Mouse (Mus musculus) erythroid progenitor cell, adult 5-6 weeks (primary cell): ENCODE results near the gene Sbno1. TPM values are rescaled to one million over a fixed set of nuclear protein-coding genes. Genes with fewer than 3 reads are reported as not detected.
A peak's percentile ranks its signal among the peaks of the same experiment; 100 is the strongest.
"Not testable (repeated sequence)": the region's sequence is repeated elsewhere in the genome, so short reads cannot be mapped to it uniquely, and the experiment has no call there.

Source experiments
- ATAC-seq: replicated peaks from 2 replicates; pipeline ENCODE4 v1.8.0; 2016; ENCODE audit warnings: moderate number of reproducible peaks, mild to moderate bottlenecking, moderate TSS enrichment, inconsistent platforms; ENCODE audit not compliant: poor library complexity, low FRiP score, severe bottlenecking
- total RNA-seq, 2 experiments: library from RNA; stranded (forward) in 1 of 2; stranded (reverse) in 1 of 2; fragments of 150-400 nt in 1 of 2; fragments of 186-747, 209-891 nt in 1 of 2; gene quantifications; 2 replicates each; pipeline versions ENCODE4 v1.2.3 to v1.2.4; 2015 to 2017; ENCODE audit warnings: low replicate concordance in 2 of 2

Gene Sbno1
- 43.6 and 59.9 TPM in 2 replicates for total RNA-seq (2015; ENCODE audit: low replicate concordance)
- total RNA-seq (2017; ENCODE audit: low replicate concordance) = 84.5 and 106 TPM in 2 replicates

- ATAC-seq = peak; percentile 91
Observed at GRCm38 (mm10) chr5:124425412-124426259, at the start of gene Sbno1. TSS of gene Sbno1 (minus strand) at chr5:124426001.

DNA sequence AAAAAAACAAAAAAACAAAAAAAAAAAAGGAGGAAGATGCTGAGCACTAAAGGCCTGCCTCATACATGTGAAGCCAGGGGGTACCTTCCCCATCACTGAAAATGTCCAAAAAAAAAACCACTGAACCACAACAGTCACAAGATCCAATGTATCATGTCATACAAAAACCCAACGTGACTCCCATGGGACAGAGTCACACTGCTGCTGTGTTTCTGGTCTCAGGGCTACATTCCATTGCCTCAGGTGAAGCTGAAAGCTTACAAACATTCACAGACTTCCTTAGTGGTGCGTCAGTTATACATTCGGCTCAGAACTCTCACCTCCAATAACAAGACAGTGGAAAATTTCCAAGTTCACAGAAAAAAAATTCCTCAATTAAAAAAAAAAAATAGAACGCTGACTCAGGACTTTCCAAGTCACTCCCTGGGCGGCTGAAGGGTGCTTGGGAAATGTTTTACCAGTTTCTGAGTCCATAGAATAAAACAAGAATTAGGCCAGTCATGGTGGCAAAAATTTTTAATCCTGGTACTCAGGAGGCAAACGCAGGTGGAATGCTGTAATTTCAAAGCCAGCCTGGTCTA, 44.9 kb upstream of the Sbno1 start:
- ATAC-seq = no peak

DNA sequence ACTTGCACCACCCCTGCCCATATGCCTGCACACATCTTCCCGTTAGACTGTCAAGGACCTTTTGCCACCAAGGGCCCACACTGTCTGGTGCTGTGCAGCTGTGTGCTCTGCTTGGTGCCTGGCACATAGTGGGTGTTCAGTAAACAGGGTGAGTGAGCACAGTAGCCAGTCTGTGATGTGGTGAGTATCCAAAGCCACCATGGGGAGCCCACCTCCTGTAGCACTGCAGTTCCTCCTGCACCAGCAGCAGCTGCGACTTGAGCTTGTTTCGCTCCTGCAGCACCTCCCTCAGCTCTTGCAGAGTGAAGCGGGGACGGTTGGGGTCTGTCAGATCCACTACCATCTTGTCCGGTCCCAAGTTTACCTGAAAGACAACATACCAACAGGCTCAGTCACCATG, 43.7 kb upstream of the Sbno1 start:
- no peak for ATAC-seq

- ATAC-seq = no peak
Observed at GRCm38 (mm10) chr5:124468365-124468764, 42.6 kb upstream of the Sbno1 start.

- ATAC-seq = no peak
Observed at GRCm38 (mm10) chr5:124467766-124468165, 42.0 kb upstream of the Sbno1 start.

- no peak for ATAC-seq
Observed at GRCm38 (mm10) chr5:124464905-124465304, 39.1 kb upstream of the Sbno1 start.

- ATAC-seq = no peak
Observed at GRCm38 (mm10) chr5:124463462-124463861, 37.7 kb upstream of the Sbno1 start.

- ATAC-seq = no peak
Observed at GRCm38 (mm10) chr5:124462297-124463025, 36.7 kb upstream of the Sbno1 start.

DNA sequence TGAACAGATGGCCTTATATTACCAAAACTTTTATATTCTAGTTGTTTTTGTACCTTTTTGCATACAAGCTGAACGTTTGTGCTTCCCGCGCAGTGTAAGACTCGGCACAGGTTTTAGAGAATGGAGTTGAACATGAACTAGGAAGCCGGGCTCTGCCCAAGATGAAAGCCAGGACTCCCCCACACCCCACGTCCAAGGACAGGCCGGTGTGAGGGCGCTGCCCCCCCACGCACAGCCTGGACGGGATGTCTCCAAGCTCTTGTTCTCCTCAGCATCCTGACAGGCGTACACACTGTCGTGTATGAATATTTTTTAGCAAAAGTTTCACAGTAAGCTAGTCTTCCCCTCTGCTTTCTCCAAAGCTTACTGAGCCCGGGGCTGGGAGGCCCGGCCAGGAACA, 35.1 kb upstream of the Sbno1 start:
- ATAC-seq = not testable (repeated sequence)

DNA sequence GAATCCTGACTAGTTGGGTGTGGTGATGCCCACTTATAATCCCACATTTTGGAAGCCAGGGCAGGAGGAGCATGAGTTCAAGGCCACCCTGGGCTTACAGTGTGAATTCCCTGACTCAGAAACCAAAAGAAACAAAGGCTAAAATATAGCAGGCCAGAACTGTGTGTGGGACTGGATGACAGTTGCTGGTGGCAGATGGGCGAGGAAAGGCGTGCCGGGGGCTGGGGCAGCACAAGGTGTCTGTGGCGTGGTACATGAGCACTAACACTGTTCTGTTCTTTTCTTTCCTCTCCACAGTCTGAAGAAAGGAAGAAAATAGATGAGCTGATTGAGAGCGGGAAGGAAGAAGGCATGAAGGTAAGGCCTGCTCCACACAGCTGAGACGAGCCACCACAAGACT, 31.0 kb upstream of the Sbno1 start:
- no peak for ATAC-seq

DNA sequence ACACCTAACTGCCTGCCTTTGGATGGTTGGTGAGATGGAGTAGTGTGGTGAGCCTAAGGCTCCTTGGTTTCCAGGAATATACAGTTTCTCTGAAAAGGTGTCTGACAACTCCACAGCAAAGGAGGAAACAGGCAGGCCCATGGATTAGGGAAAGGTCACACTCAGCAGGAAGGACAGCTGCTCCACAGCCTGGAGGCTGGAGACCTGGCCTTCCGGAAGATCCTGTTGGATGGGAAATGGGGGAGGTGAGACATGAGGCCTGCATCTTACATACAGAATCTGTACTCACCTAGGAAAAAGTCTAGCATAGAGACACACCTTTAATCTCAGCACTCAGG, 28.2 kb upstream of the Sbno1 start:
- no peak for ATAC-seq

- ATAC-seq = no peak
Observed at GRCm38 (mm10) chr5:124453339-124454081, 27.7 kb upstream of the Sbno1 start.

GRCm38 (mm10) chr5:124452494-124453228, 26.9 kb upstream of the Sbno1 start:
- no peak for ATAC-seq

DNA sequence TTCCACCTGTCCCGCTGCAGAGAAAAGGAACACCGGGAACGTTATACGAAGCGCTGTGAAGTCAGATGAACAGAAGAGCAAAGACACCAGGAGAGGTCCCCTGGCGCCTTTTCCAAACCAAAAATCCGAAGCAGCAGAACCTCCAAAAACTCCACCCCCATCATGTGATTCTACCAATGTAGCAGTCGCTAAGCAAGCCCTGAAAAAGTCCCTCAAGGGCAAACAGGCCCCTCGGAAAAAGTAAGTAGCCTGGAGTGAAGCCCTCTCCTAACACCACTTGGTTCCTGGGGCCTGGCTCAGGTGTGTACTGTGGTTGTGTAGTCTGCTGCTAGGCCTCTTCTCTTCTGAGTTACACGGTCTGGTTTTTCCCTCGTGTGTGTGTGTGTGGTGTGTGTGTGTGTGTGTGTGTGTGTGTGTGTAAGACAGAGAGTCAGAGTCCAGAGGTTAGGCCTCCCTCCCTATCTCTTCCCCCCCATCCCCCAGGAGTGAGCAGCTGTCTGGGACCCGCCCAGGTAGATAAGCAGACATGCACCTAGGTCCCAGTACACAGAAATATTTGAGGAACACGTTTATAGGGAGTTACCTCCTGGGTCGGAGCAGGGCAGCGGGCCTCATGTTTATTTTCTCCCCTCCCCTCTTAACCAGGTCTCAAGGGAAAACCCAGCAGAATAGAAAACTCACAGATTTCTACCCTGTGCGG, 25.0 kb upstream of the Sbno1 start:
- ATAC-seq = 0 out of 2 replicates have a peak, but pooled peaks have one; percentile 20

DNA sequence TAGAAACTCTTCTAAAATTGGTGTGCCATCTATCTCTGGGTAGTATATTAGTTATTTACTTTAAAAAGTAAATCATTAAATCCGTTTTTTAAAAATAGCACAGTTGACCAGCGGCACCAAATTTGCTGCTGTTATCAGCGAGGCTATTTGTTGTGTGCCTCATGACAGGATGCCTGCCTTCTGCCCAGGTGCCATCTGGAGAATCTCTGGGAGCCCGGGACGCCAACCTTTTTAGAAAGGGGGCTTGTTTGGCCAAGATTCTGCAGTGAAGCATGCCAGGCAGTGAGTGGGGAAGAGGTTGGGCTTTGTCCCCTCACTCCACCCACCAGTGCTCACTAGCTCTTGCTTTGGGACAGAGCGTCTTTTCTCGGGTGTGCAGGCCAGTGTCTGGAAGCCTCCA, 24.2 kb upstream of the Sbno1 start:
- ATAC-seq = no peak

- ATAC-seq = no peak
Observed at GRCm38 (mm10) chr5:124449494-124449893, 23.7 kb upstream of the Sbno1 start.

GRCm38 (mm10) chr5:124446301-124446881, 20.6 kb upstream of the Sbno1 start:
- peak; percentile 33 for ATAC-seq

GRCm38 (mm10) chr5:124445621-124446293, 20.0 kb upstream of the Sbno1 start:
- ATAC-seq = peak; percentile 53; the same call in 1 of the 2 replicates
